Comparison of ENCODE assay signal across 7 mouse cellular contexts in the genomic region with DNA sequence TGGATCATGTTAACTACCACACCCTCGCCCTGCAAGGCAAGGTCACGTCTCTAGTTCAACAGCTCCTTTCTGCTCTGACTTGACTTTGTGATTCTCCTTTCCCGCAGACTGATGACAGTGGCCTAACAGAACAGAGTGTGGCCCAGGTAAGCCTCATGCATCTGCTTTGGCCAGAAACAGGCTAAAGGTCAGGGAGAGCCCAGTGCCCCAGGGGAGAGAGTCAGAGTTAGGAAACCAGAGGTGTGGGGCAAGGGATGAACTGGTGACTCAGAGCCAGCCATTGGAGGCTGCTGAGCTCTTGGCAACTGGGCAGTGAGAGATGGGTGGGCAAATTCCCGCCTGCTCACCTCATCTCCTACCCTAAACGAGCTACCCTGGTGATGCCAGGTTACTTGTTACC.
"Had no signal": no experiment of that assay in that cellular context is flagged by ENCODE, and none has a peak within 500 bp of the region (broad histone marks: within the 10 kb centered on the region; RNA-seq: fewer than 3 reads in every experiment).

No protein-coding gene starts in this region.

- H3K4me2 ChIP-seq: limb, embryonic 15.5 days; midbrain, embryonic 13.5 days had no signal

- H3K27ac ChIP-seq: left cerebral cortex, adult 2 months; limb, embryonic 15.5 days; midbrain, embryonic 13.5 days; stomach, postnatal 0 days had no signal

- H3K9me3 ChIP-seq: limb, embryonic 15.5 days; midbrain, embryonic 13.5 days had no signal

- ATAC-seq: midbrain, embryonic 13.5 days had no signal

- DNase-seq: kidney, postnatal 25 days; lung, adult 18-20 months; thymus, postnatal 4 days had no signal

- H3K9ac ChIP-seq: limb, embryonic 15.5 days; midbrain, embryonic 13.5 days had no signal

- H3K4me3 ChIP-seq: left cerebral cortex, adult 2 months; limb, embryonic 15.5 days; midbrain, embryonic 13.5 days had no signal

- H3K36me3 ChIP-seq: midbrain, embryonic 13.5 days had no signal
